Mouse (Mus musculus): ENCODE measurements around the gene Cdh5.
"Not testable (repeated sequence)": the region's sequence is repeated elsewhere in the genome, so short reads cannot be mapped to it uniquely, and the experiment has no call there.

DNA sequence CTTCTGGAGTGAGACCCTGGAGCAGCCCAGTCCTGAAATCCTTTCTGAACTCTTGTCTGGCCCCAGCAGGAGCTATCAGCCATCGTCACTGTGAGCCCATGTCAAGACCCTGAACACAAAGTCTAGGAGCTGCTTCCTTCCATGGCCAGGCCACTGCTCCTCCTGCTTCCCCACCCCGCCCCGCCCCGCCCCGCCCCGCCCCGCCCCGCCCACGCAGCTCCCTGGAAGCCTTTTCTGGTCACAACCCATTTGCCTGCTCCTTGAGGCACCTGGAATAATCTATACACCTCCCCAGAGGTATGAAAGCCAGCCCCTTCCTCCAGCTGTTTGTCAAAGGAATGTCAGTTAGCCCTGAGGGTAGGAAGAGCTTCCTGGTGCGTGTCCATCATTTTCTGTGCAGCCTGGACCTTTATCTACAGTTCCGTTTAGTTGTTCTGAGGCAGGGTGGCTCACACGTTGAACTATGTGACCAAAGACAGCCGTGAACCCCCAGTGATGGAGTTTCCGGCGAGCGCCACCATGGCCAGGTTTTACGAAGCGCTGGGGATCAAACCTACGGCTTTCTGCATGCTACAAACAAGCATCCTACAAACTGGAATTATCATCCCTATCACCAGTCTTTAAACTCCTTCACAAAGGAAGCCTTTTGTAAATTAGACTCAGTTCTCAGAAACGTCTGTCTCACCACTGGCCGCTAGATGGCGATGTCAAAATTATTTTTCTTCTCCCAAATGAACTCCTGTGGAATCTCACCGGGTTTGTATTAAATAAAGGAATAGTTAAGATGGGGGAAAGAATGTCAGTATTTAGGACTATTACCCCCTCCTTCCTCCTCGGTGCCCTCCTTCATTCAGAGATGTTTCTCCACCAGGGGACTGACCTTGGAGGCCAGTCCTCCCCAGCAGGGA, 10.2 kb upstream of the Cdh5 start:
- not testable (repeated sequence) for TF ChIP-seq CTCF (IDR thresholded peaks at IDR 0.05; ENCODE audit: low read depth, low read length); POLR2A (IDR thresholded peaks at IDR 0.05; ENCODE audit: extremely low read depth, insufficient read depth, low read length)
